Mouse (Mus musculus) adrenal gland, postnatal 4 days (tissue): Measurements from ENCODE around the gene Arhgef2. TPM values are rescaled to one million over a fixed set of nuclear protein-coding genes. Genes with fewer than 3 reads are reported as not detected.
A peak's percentile ranks its signal among the peaks of the same experiment; 100 is the strongest.

ENCODE experiments used
- DNase-seq, 2 experiments: peaks; one replicate each; pipeline ENCODE4 v3.0.0; 2021 to 2022; ENCODE audit warnings: low spot score in 2 of 2, mixed read lengths in 2 of 2
- total RNA-seq, 2 experiments: library from RNA; stranded (reverse); gene quantifications; 2 replicates each; pipeline ENCODE4 v1.2.3; 2021

Gene Arhgef2
- total RNA-seq, 2 experiments from 2014 or later = 65.7 to 77.0 TPM

GRCm38 (mm10) chr3:88620146-88620991 is 14.6 kb downstream of the Arhgef2 start:
- no peak for DNase-seq

DNA sequence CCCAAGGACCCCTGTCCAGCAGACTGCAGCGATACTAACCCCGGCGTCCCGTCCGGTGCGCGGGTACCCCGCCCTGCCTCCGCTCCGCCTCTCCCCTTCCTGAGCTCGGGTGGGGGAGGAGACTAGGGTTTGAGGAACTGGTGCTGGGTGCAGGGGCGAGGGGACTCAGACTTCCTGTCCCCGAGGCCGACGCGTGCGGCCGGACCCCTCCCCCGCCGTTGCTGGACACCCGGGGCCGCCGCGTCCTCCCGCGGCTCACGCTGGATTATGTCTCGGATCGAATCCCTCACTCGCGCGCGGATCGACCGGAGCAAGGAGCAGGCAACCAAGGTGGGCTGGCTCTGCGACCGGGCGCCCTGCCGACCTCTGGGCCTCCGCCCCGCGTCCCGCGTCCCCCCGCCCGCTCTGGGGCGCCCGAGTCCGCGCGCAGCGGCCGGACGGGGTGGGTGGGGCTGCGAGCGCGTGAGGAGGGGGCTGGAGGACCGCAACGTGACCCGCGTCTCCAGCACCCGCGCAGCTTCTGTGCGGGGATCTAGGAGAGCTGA is 15.3 kb downstream of the Arhgef2 start:
- peak; percentile 38 to 59 for DNase-seq

GRCm38 (mm10) chr3:88621537-88622112 is 15.9 kb downstream of the Arhgef2 start:
- peak in 1 of 2 experiments; percentile 56 for DNase-seq

GRCm38 (mm10) chr3:88622113-88622940 is 16.6 kb downstream of the Arhgef2 start:
- no peak for DNase-seq

DNA sequence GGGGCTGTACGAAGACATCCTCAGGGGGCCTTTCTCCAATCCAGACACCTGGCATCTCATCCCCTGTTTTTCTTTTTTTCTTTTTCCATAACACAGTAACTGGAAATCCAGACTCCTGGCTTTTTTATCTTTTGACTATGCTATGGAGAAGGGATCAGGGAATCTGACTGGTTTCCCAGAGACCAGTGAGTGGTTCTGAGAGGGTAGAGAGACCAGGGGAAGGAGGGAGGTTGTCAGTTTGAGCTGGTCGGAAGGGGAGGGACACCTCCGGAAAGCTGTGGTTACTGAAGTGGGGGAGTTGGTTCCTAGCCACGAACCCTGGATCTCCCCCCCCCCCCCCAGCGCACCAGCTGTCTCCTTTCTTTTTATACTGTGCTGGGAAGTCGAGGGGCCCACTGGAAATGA is 17.2 kb downstream of the Arhgef2 start:
- DNase-seq = no peak

GRCm38 (mm10) chr3:88623346-88624135 is 17.8 kb downstream of the Arhgef2 start:
- no peak for DNase-seq

DNA sequence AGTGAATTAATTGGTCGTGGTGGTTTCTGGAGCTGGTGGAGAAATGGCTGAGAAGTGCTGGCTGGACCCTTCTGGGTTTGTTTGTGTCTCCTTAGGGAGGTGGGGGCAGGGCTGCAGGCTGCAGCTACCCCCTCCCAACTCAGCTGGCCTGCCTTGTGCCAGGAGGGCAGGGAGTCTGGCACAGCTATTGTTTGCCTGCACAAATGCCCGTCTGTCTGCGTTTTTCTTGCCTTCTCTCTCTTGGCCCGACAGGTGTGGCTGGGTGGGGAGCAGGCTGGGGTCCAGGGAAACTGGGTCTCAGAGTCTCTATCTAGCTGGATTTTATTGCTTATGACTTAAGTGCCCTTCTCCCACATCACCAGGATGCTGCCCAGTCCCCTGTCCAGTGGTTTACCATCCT is 18.6 kb downstream of the Arhgef2 start:
- no peak for DNase-seq

DNA sequence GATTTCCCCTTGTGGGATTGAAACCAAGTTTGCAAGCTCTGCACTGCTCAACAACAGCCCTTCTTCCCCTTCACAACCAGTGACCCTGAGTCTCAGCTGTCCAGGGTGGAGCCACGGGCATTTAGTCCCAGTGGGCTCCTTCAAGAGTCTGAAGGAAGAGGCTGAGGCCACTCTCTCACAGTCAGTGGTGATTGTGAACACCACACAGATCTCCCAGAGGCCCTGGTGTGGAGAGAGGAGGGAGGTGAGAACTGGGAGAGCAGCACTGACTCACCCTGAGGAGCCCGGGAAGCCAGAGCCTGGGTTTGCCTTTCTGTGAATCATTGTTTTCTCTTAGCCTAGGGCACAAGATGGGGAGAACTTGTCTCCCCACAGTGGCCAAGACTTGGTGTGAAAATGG is 19.2 kb downstream of the Arhgef2 start:
- DNase-seq = no peak

GRCm38 (mm10) chr3:88625531-88625930 is 19.8 kb downstream of the Arhgef2 start:
- DNase-seq = no peak

GRCm38 (mm10) chr3:88626316-88626715 is 20.6 kb downstream of the Arhgef2 start:
- no peak for DNase-seq

GRCm38 (mm10) chr3:88627114-88627513 is 21.3 kb downstream of the Arhgef2 start:
- no peak for DNase-seq

DNA sequence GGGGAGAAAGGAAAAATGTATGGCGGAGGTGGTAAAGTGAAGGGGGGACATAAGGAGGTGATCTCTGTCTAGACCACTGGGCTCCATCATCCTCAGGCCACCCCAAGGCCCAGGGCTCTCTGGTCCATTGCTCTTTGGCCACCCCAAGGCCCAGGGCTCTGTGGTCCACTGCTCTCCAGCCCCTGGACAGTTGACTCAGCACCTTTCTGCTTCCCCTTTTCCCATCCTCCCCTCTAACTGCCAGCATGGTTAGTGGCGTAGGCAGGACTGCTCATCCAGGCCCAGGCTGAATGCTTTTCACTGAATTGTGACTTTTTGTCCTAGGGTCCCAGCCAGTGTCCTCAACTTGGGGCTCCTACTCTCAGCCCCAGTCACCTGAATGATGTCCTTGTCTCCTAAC is 21.8 kb downstream of the Arhgef2 start:
- no peak for DNase-seq

GRCm38 (mm10) chr3:88628766-88629165 is 23.0 kb downstream of the Arhgef2 start:
- no peak for DNase-seq

GRCm38 (mm10) chr3:88629244-88629643 is 23.5 kb downstream of the Arhgef2 start:
- DNase-seq = no peak

DNA sequence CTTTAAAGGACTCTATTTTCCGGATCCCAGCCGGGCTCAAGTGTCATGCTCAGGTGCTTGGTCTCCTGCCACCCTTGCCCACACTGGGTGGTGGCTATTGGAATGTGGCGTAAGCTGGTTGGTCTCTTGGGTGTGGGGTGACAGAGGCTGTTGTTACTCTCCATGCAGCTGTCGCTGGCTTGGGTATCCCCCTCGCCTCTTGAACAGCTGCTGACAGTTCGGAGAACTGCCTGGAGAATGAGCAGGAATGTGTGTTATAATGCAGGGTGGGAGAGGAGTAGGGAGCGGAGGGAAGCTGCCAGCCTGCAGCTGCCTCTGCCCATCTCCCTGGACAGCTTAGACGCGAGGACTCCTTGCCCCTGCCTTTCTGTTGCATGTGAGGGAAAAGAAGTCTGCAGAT is 24.3 kb downstream of the Arhgef2 start:
- DNase-seq = no peak

- DNase-seq = no peak
Measured at GRCm38 (mm10) chr3:88630849-88631341, 25.1 kb downstream of the Arhgef2 start.

DNA sequence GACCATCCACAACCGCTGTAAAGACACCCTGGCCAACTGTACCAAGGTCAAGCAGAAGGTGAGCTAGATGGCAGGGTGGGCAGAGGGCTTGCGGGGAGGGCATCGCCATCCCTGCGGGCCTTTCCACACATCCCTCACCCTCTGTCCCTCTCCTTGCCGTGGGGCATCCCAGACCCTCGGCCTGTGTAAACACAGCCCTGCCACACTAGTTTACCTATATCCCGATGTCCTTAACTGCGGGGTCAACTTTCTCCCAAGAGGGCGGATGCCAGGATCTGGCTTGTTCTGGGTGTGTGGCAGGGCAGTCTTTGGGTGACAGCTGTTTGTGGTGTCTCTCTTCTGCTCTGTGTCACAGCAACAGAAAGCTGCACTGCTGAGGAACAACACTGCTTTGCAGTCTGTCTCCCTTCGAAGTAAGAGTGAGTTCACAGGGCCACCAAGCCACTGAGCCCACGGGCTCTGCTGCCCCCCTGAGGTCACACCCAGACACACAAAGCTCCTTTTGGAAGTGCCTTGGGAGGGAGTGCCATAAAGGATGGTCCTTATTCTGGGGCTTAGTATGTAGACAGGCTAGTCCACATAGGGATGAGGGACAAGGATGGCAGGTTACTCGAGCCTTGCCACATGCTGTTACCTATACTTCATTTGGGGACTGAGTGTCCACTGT is 26.3 kb downstream of the Arhgef2 start:
- no peak for DNase-seq

- DNase-seq = no peak
Measured at GRCm38 (mm10) chr3:88633056-88633455, 27.3 kb downstream of the Arhgef2 start.

DNA sequence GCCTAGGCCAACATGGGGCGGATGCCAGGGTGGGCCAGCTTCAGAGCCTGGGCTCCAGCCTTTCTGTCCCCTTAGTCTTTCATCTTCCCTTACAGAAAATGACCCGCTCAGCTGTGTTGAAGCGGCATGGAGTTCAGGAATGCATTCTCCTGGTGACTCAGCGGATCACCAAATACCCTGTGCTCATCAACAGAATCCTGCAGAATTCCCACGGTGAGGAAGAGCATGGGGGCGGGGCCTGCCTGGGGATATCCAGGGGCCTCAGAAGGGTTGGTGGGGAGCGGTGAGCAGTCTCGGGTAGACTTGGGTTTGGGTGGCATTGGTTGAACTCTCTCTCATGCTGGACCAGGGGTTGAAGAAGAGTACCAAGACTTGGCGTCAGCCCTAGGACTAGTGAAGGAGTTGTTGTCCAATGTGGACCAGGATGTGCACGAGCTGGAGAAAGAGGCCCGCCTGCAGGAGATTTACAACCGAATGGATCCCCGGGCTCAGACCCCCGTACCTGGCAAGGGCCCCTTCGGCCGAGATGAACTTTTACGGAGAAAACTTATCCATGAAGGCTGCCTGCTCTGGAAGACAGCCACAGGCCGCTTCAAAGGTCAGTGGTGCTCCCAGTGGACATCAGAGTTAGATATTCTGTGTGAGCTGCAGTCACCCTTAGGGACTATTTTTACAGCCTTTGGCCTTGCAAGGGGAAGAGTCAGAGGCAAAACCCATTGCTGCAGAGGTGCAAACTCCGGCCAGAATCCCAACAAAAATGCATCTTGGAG is 29.9 kb downstream of the Arhgef2 start:
- DNase-seq = no peak
